Mouse (Mus musculus) hindbrain, embryonic 15.5 days (tissue): ENCODE results near the gene Trpv4. TPM values are rescaled to one million over a fixed set of nuclear protein-coding genes. Genes with fewer than 3 reads are reported as not detected.

Source experiments
- ATAC-seq: fragments of 200-750 bp; cut with Nextera tagmentation; 2 replicates; pipeline ENCODE4 v1.8.0; 2017; ENCODE audit warnings: low read depth, moderate number of reproducible peaks, moderate TSS enrichment; ENCODE audit not compliant: low FRiP score
- H3K27ac ChIP-seq: fragments of 300-500 bp; sonication (generic); replicated peaks from 2 replicates; pipeline ENCODE4 v1.5.1; 2015; ENCODE audit warnings: mild to moderate bottlenecking, inconsistent platforms
- H3K27me3 ChIP-seq: fragments of 300-500 bp; sonication (generic); 2 replicates; pipeline ENCODE4 v1.6.1; 2015; ENCODE audit warnings: control low read depth, inconsistent platforms
- H3K36me3 ChIP-seq: fragments of 300-500 bp; sonication (generic); 2 replicates; pipeline ENCODE4 v1.6.1; 2015; ENCODE audit warnings: control low read depth, inconsistent platforms
- H3K4me1 ChIP-seq: fragments of 300-500 bp; sonication (generic); replicated peaks from 2 replicates; pipeline ENCODE4 v1.6.1; 2015; ENCODE audit warnings: control low read depth, inconsistent platforms
- H3K4me2 ChIP-seq: fragments of 300-500 bp; sonication (generic); 2 replicates; pipeline ENCODE4 v1.6.1; 2015; ENCODE audit warnings: moderate library complexity, mild to moderate bottlenecking, inconsistent platforms
- H3K4me3 ChIP-seq: fragments of 300-500 bp; sonication (generic); 2 replicates; pipeline ENCODE4 v1.5.1; 2015; ENCODE audit warnings: mild to moderate bottlenecking, inconsistent platforms
- H3K9ac ChIP-seq: fragments of 300-500 bp; sonication (generic); 2 replicates; pipeline ENCODE4 v1.6.1; 2015; ENCODE audit warnings: inconsistent platforms
- H3K9me3 ChIP-seq: fragments of 300-500 bp; sonication (generic); 2 replicates; pipeline ENCODE4 v1.6.1; 2016; ENCODE audit warnings: control low read depth, inconsistent platforms
- WGBS: fragments of 180-500 bp; shearing (Covaris S2); methylation state at CpG from one replicate; pipeline ENCODE4 v1.1.7; 2015; 5-methylcytosine and 5-hydroxymethylcytosine counted together
- polyA plus RNA-seq: library from polyadenylated mRNA; unstranded; fragments of >200 nt; fragmentation: Nextera tagmentation; extraction: Ambion mirVana; gene quantifications from 2 replicates; pipeline ENCODE4 v1.2.1, GENCODE M21; 2015

The Trpv4 gene
- polyA plus RNA-seq, 1 experiment from 2014 or later, result 1.9 TPM

GRCm38 (mm10) chr5:114687901-114688300 lies 29.7 kb upstream of the Trpv4 start:
- H3K9me3 ChIP-seq, result no peaks in the 10 kb centered on the region
- H3K36me3 ChIP-seq, result no peaks in the 10 kb centered on the region
- H3K4me3 ChIP-seq, result no peak overlapping the region
- H3K9ac ChIP-seq, result no peak overlapping the region
- H3K4me1 ChIP-seq, result peaks cover 24% of the 10 kb centered on the region
- no peaks in the 10 kb centered on the region for H3K27me3 ChIP-seq
- no peak overlapping the region for H3K27ac ChIP-seq
- no peak overlapping the region for H3K4me2 ChIP-seq
- no peak for ATAC-seq

- peaks cover 24% of the 10 kb centered on the region for H3K4me1 ChIP-seq
- WGBS, result 69% methylated on average over 7 of the region's 7 CpGs
Measured at GRCm38 (mm10) chr5:114686726-114687210, 28.5 kb upstream of the Trpv4 start.

GRCm38 (mm10) chr5:114685986-114686385 lies 27.8 kb upstream of the Trpv4 start:
- H3K9me3 ChIP-seq, result no peaks in the 10 kb centered on the region
- peaks cover 26% of the 10 kb centered on the region for H3K4me1 ChIP-seq
- H3K27me3 ChIP-seq, result no peaks in the 10 kb centered on the region
- no peaks in the 10 kb centered on the region for H3K36me3 ChIP-seq
- H3K9ac ChIP-seq, result no peak overlapping the region
- no peak overlapping the region for H3K4me3 ChIP-seq
- 92% methylated on average over 5 of the region's 5 CpGs for WGBS
- no peak overlapping the region for H3K4me2 ChIP-seq
- ATAC-seq, result no peak
- H3K27ac ChIP-seq, result no peak overlapping the region

More at GRCm38 (mm10) chr5:114686726-114687210, 28.5 kb upstream of the Trpv4 start:
- ATAC-seq, result no peak
- Histone ChIP-seq H3K9me3 (no peaks in the 10 kb centered on the region), H3K36me3 (no peaks in the 10 kb centered on the region), H3K9ac (no peak overlapping the region), H3K4me3 (no peak overlapping the region), H3K27me3 (no peaks in the 10 kb centered on the region), H3K27ac (no peak overlapping the region), H3K4me2 (no peak overlapping the region)

DNA sequence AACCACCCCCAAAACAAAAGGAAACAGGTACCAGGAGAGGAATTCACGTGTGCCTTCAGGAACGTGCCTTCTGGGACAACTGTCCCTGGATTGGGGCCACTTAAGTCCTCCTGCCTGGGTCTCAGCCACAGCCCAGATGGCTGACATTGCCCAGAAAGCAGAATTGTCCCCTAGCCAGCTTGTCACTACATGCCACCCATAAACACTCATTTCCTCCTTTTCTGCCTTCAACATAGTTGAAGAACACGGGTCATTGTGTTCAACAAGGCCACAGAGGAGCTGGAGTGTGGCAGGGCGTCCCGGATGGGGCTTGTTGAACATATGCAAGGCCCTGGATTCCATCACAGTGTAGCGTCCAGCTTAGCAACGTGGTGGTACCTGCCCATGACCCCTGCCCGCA lies 23.5 kb upstream of the Trpv4 start:
- Histone ChIP-seq H3K4me3 (no peak overlapping the region), H3K9me3 (no peaks in the 10 kb centered on the region), H3K27me3 (no peaks in the 10 kb centered on the region), H3K4me2 (no peak overlapping the region), H3K27ac (0 out of 2 replicates have a peak overlapping the region, but pooled peaks have one; percentile 9), H3K9ac (no peak overlapping the region), H3K36me3 (peaks cover 8% of the 10 kb centered on the region), H3K4me1 (peaks cover 19% of the 10 kb centered on the region)
- ATAC-seq, result no peak
- whole genome bisulfite sequencing, result 79% methylated on average over 8 of the region's 8 CpGs

- Histone ChIP-seq H3K27me3 (no peaks in the 10 kb centered on the region), H3K27ac (0 out of 2 replicates have a peak overlapping the region, but pooled peaks have one; percentile 9), H3K4me1 (peaks cover 19% of the 10 kb centered on the region), H3K4me3 (no peak overlapping the region), H3K9me3 (no peaks in the 10 kb centered on the region), H3K9ac (no peak overlapping the region), H3K4me2 (no peak overlapping the region), H3K36me3 (peaks cover 15% of the 10 kb centered on the region)
- WGBS, result 82% methylated on average over 19 of the region's 19 CpGs
- no peak for ATAC-seq
Measured at GRCm38 (mm10) chr5:114680676-114681285, 22.6 kb upstream of the Trpv4 start.

GRCm38 (mm10) chr5:114679841-114680591 lies 21.8 kb upstream of the Trpv4 start:
- no peak overlapping the region for H3K4me3 ChIP-seq
- no peaks in the 10 kb centered on the region for H3K27me3 ChIP-seq
- H3K27ac ChIP-seq, result 0 out of 2 replicates have a peak overlapping the region, but pooled peaks have one; percentile 38
- ATAC-seq, result peak; percentile 24; the same call in 1 of the 2 replicates
- no peaks in the 10 kb centered on the region for H3K9me3 ChIP-seq
- H3K4me1 ChIP-seq, result peaks cover 19% of the 10 kb centered on the region
- no peak overlapping the region for H3K9ac ChIP-seq
- WGBS, result 57% methylated on average over 17 of the region's 17 CpGs
- peaks cover 15% of the 10 kb centered on the region for H3K36me3 ChIP-seq
- H3K4me2 ChIP-seq, result no peak overlapping the region

DNA sequence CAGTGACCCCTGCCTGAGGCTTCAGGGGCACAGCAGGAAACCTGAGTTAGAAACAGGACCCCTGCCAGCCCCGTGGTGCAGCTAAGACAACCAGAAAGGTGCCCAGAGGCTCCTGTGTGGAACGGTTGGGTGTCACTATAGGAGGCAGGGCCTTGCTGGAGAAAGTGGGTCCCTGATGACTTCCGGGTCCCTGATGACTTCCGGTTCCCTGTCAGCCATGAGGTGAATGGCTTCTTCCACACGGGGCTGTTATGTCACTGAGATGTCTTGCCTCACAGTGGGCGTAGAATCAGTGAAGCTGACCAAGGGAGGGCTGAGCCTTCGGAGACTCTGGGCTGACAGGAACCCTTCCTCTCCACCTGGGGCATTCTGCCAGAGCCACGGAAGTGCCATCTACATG lies 16.4 kb upstream of the Trpv4 start:
- Histone ChIP-seq H3K9me3 (no peaks in the 10 kb centered on the region), H3K27me3 (no peaks in the 10 kb centered on the region)

GRCm38 (mm10) chr5:114673114-114673513 lies 14.9 kb upstream of the Trpv4 start:
- H3K36me3 ChIP-seq, result peaks cover 15% of the 10 kb centered on the region
- H3K27ac ChIP-seq, result no peak overlapping the region
- 85% methylated on average over 13 of the region's 13 CpGs for WGBS
- H3K4me2 ChIP-seq, result no peak overlapping the region
- no peaks in the 10 kb centered on the region for H3K4me1 ChIP-seq
- no peak overlapping the region for H3K4me3 ChIP-seq
- no peak for ATAC-seq
- no peaks in the 10 kb centered on the region for H3K27me3 ChIP-seq
- no peaks in the 10 kb centered on the region for H3K9me3 ChIP-seq
- H3K9ac ChIP-seq, result no peak overlapping the region

More for the DNA sequence above, 16.4 kb upstream of the Trpv4 start:
- peaks cover 15% of the 10 kb centered on the region for H3K36me3 ChIP-seq
- H3K4me2 ChIP-seq, result no peak overlapping the region
- H3K9ac ChIP-seq, result no peak overlapping the region
- ATAC-seq, result no peak
- H3K27ac ChIP-seq, result no peak overlapping the region
- 87% methylated on average over 8 of the region's 8 CpGs for WGBS
- no peak overlapping the region for H3K4me3 ChIP-seq
- peaks cover under 1% of the 10 kb centered on the region; the same call in 1 of the 2 replicates for H3K4me1 ChIP-seq

DNA sequence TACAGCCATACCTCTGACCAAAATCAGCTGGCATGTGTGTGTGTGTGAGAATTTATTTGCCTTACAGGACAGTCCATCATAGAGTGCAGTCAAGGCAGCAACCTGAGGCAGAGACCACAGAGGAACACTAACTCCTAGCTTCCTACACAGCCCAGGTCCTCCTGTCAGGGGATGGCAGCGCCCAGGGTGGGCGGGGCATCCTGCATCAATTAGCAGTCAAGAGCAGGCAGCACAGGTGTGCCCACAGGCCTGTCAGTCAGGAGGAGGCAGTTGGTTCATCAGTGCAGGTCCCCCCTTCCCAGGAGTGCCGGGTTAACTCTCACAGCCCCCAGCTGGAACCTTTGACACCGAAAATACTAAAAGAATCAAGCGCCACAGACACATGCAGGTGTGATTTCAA lies 10.8 kb upstream of the Trpv4 start:
- Histone ChIP-seq H3K4me2 (no peak overlapping the region), H3K27ac (no peak overlapping the region), H3K4me3 (no peak overlapping the region), H3K27me3 (no peaks in the 10 kb centered on the region), H3K9me3 (no peaks in the 10 kb centered on the region), H3K9ac (no peak overlapping the region), H3K36me3 (no peaks in the 10 kb centered on the region), H3K4me1 (peaks cover 9% of the 10 kb centered on the region)
- WGBS, result 91% methylated on average over 5 of the region's 5 CpGs
- no peak for ATAC-seq

DNA sequence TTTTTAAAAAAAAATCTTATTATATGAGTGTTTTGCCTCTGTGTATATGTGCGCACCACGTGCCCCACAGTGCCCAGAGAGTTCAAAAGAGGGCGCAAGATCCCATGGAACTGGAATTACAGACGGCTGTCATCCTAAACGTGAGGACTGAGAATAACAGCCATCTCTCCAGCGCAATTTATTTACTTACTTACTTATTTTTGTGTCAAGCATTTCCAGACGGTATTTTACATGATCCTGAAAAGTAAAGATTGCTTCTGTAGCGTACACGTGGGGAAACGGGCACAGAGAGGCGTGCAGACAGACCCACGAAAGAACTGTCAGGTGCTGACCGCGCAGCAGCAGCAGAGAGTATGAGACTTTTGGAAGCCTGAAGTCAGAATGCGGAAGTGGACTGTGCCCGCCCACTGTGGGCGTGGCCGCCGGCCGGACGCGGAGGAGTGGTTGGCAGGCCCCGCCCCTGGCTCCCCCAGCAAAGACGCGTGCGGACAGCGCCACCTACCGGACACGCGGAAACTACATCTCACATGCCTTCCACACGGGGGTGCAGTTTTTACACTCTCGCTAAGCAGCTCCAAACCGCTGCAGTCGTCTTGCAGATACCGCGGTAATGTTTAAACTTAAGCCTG lies 9.1 kb upstream of the Trpv4 start:
- Histone ChIP-seq H3K4me2 (peak overlapping the region; percentile 67), H3K4me3 (peak overlapping the region; percentile 37), H3K4me1 (peaks cover 9% of the 10 kb centered on the region), H3K9me3 (no peaks in the 10 kb centered on the region), H3K27me3 (no peaks in the 10 kb centered on the region), H3K9ac (0 out of 2 replicates have a peak overlapping the region, but pooled peaks have one; percentile 20), H3K27ac (peak overlapping the region; percentile 69), H3K36me3 (no peaks in the 10 kb centered on the region)
- WGBS, result 4% methylated on average over 36 of the region's 36 CpGs
- peak; percentile 92 for ATAC-seq

DNA sequence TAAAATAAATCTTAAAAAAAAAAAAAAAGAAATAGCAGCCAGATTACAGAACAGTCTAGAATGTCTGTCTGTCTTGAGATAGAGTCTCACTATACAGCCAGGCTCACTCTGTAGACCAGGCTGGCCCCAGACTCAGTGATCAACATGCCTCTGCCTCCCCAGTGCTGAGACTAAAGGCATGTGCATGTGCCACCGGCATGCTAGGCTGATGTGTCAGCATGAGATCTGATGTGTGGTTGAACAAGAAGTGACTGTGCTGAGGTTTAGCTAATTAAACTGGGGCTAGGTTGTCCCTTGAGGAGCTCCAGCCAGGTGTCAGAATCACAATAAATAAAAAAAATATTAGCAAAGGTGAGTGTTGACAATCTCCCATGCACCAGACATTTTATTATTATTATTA lies 8.4 kb upstream of the Trpv4 start:
- Histone ChIP-seq H3K4me2 (no peak overlapping the region), H3K9me3 (no peaks in the 10 kb centered on the region), H3K27me3 (no peaks in the 10 kb centered on the region), H3K36me3 (no peaks in the 10 kb centered on the region), H3K27ac (no peak overlapping the region), H3K9ac (no peak overlapping the region), H3K4me3 (no peak overlapping the region), H3K4me1 (peaks cover 9% of the 10 kb centered on the region)
- 61% methylated on average over 1 of the region's 1 CpGs for WGBS
- no peak for ATAC-seq

- Histone ChIP-seq H3K9me3 (no peaks in the 10 kb centered on the region), H3K4me1 (peaks cover 9% of the 10 kb centered on the region), H3K36me3 (no peaks in the 10 kb centered on the region), H3K4me3 (no peak overlapping the region), H3K9ac (no peak overlapping the region), H3K27me3 (peaks cover under 1% of the 10 kb centered on the region; the same call in 1 of the 2 replicates), H3K27ac (no peak overlapping the region), H3K4me2 (no peak overlapping the region)
- ATAC-seq, result no peak
- WGBS, result 70% methylated on average over 7 of the region's 7 CpGs
Measured at GRCm38 (mm10) chr5:114664750-114665149, 6.5 kb upstream of the Trpv4 start.
